In genomic region chr1:182086759-182087158, GRCm38 (mm10) we compare ENCODE assay signal across 9 mouse cellular contexts. TPM values are rescaled to one million over a fixed set of nuclear protein-coding genes. Genes with fewer than 3 reads are reported as not detected.
DNase-seq lines count a peak whose midpoint lies in the region; ATAC-seq and TF ChIP-seq lines count a peak whose summit lies in the region.
"Had no signal": no experiment of that assay in that cellular context is flagged by ENCODE, and none has a peak within 500 bp of the region (broad histone marks: within the 10 kb centered on the region; RNA-seq: fewer than 3 reads in every experiment).

No protein-coding gene starts in this region.

- in situ Hi-C loops in CH12.LX (cut with MboI; ENCODE audit: low pct_ligation_motif_present, low pct_unique_long_range_greater_than_20kb, low sequenced_read_pairs), result loop anchor here (5.0 kb wide), 1 partner anchor 64 kb away; no protein-coding TSS in a partner anchor

- no peak for DNase-seq in heart, embryonic 10.5 days (ENCODE audit: low spot score)
- DNase-seq in heart, postnatal 25 days (ENCODE audit: low spot score), result no peak
- no peak for DNase-seq in CH12.LX (ENCODE audit: extremely low read depth)
- peak; percentile 59 for DNase-seq in forebrain, postnatal 0 days
- peak; percentile 17 to 50 for DNase-seq in left cerebral cortex, adult 8-10 months (ENCODE audit: low spot score in 2 of 2)
- DNase-seq in spleen, postnatal 14 days (ENCODE audit: low spot score in 2 of 2), result no peak
- no peak for DNase-seq in adrenal gland, adult 18-20 months (ENCODE audit: low spot score in 2 of 2)
- no peak for DNase-seq in adrenal gland, adult (ENCODE audit: inconsistent age in 2 of 2, low spot score in 1 of 2)

- H3K9ac ChIP-seq in CH12.LX (ENCODE audit: insufficient read depth, low read depth), result no peak overlapping the region
- H3K9ac ChIP-seq in forebrain, postnatal 0 days, result no peak overlapping the region
- H3K9ac ChIP-seq: midbrain, embryonic 12.5 days had no signal

- intact Hi-C loops in heart, postnatal 25 days (cut with DNase I), result loop anchor here (5.0 kb wide), 1 partner anchor 64 kb away; no protein-coding TSS in a partner anchor

- no peak for TF ChIP-seq POLR2A in CH12.LX (IDR thresholded peaks at IDR 0.05; ENCODE audit: low read depth, low read length)

- TF ChIP-seq RAD21 in CH12.LX (IDR thresholded peaks at IDR 0.05; ENCODE audit: low read depth, low read length), result no peak

- H3K4me3 ChIP-seq in heart, embryonic 10.5 days, result no peak overlapping the region
- no peak overlapping the region for H3K4me3 ChIP-seq in CH12.LX (replicated peaks in 1 of 3; ENCODE audit: low read depth in 2 of 3, low read length in 2 of 3, poor library complexity in 1 of 3)
- no peak overlapping the region for H3K4me3 ChIP-seq in forebrain, postnatal 0 days (ENCODE audit: low read depth, low read length)
- H3K4me3 ChIP-seq: midbrain, embryonic 12.5 days had no signal

- no peaks in the 10 kb centered on the region for H3K36me3 ChIP-seq in heart, embryonic 10.5 days
- no peaks in the 10 kb centered on the region for H3K36me3 ChIP-seq in CH12.LX (replicated peaks in 1 of 2; ENCODE audit: control insufficient read depth in 1 of 2, insufficient read depth in 1 of 2, low read length in 1 of 2)
- no peaks in the 10 kb centered on the region for H3K36me3 ChIP-seq in forebrain, postnatal 0 days (ENCODE audit: insufficient read depth)
- H3K36me3 ChIP-seq: midbrain, embryonic 12.5 days had no signal

- H3K4me2 ChIP-seq in CH12.LX (ENCODE audit: insufficient read depth, low read depth, poor library complexity, severe bottlenecking), result no peak overlapping the region
- no peak overlapping the region for H3K4me2 ChIP-seq in forebrain, postnatal 0 days (ENCODE audit: low read depth)
- H3K4me2 ChIP-seq: midbrain, embryonic 12.5 days had no signal

- peak; percentile 78 for ATAC-seq in forebrain, postnatal 0 days

- dilution Hi-C loops in CH12.LX (cut with MboI; ENCODE audit: extremely low pct_ligation_motif_present, extremely low pct_unique_long_range_greater_than_20kb, low sequenced_read_pairs), result no loop called here

- no peak for TF ChIP-seq EP300 in CH12.LX (IDR thresholded peaks at IDR 0.05; ENCODE audit: low read length)

- peaks cover 81% of the 10 kb centered on the region for H3K4me1 ChIP-seq in heart, embryonic 10.5 days
- H3K4me1 ChIP-seq in CH12.LX (ENCODE audit: control insufficient read depth in 1 of 2, insufficient read depth in 2 of 2), result peaks cover 44 to 85% of the 10 kb centered on the region in 2 experiments
- H3K4me1 ChIP-seq in forebrain, postnatal 0 days (ENCODE audit: insufficient read depth), result peaks cover 3% of the 10 kb centered on the region; the same call in 1 of the 2 replicates

- TF ChIP-seq CTCF in CH12.LX (conservative IDR thresholded peaks at IDR 0.05 in 1 of 2, IDR thresholded peaks at IDR 0.05 in 1 of 2; ENCODE audit: low read depth in 2 of 2, low read length in 2 of 2), result no peak
- TF ChIP-seq CTCF in forebrain, postnatal 0 days (IDR thresholded peaks at IDR 0.05; ENCODE audit: low read depth), result no peak

- H3K79me2 ChIP-seq in CH12.LX (replicated peaks; ENCODE audit: control insufficient read depth, extremely low read depth, insufficient read depth, poor library complexity, severe bottlenecking), result no peaks in the 10 kb centered on the region

- 42% methylated on average over 7 of the region's 7 CpGs for WGBS in heart, embryonic 10.5 days
- WGBS in forebrain, postnatal 0 days, result 17% methylated on average over 7 of the region's 7 CpGs

- no peaks in the 10 kb centered on the region for H3K9me3 ChIP-seq in heart, embryonic 10.5 days
- no peaks in the 10 kb centered on the region for H3K9me3 ChIP-seq in CH12.LX (replicated peaks; ENCODE audit: low read length)
- no peaks in the 10 kb centered on the region for H3K9me3 ChIP-seq in forebrain, postnatal 0 days (ENCODE audit: low read length)
- H3K9me3 ChIP-seq: midbrain, embryonic 12.5 days had no signal

- H3K27ac ChIP-seq in heart, embryonic 10.5 days, result peak overlapping the region; percentile 88; the same call in 1 of the 2 replicates
- peak overlapping the region; percentile 28; the same call in 1 of the 2 replicates for H3K27ac ChIP-seq in CH12.LX (ENCODE audit: insufficient read depth, low read depth)
- H3K27ac ChIP-seq in forebrain, postnatal 0 days (ENCODE audit: low read depth, low read length), result no peak overlapping the region
- H3K27ac ChIP-seq: midbrain, embryonic 12.5 days had no signal

- no peaks in the 10 kb centered on the region for H3K27me3 ChIP-seq in heart, embryonic 10.5 days (ENCODE audit: insufficient read depth, poor library complexity, severe bottlenecking)
- H3K27me3 ChIP-seq in CH12.LX (replicated peaks), result no peaks in the 10 kb centered on the region
- H3K27me3 ChIP-seq in forebrain, postnatal 0 days (ENCODE audit: insufficient read depth, low read length), result no peaks in the 10 kb centered on the region
- H3K27me3 ChIP-seq: midbrain, embryonic 12.5 days had no signal

TF ChIP-seq in CH12.LX, 34 proteins besides CTCF, POLR2A, EP300 and RAD21:
- TF ChIP-seq PAX5 (IDR thresholded peaks at IDR 0.05; ENCODE audit: low read length) (no peak), MYC (IDR thresholded peaks at IDR 0.05; ENCODE audit: low read depth, low read length) (no peak), ZC3H11A (IDR thresholded peaks at IDR 0.05; ENCODE audit: low read depth, low read length) (no peak), ZNF384 (IDR thresholded peaks at IDR 0.05; ENCODE audit: low read depth, low read length) (no peak), JUND (conservative IDR thresholded peaks at IDR 0.05; ENCODE audit: low read depth, low read length) (no peak), ETS1 (conservative IDR thresholded peaks at IDR 0.05; ENCODE audit: low read depth, low read length) (no peak), MAX (IDR thresholded peaks at IDR 0.05; ENCODE audit: low read length) (no peak), UBTF (IDR thresholded peaks at IDR 0.05; ENCODE audit: low read depth, low read length) (no peak)

RNA-seq across cellular contexts. Expression of gene Srp9, which starts 37.8 kb away (rescaled TPM):
- 121 and 128 TPM in 2 replicates for polyA plus RNA-seq in heart, embryonic 10.5 days (2016; fragmentation: Nextera tagmentation; extraction: Ambion mirVana)
- 10 to 100 TPM; 39.8 to 42.7 TPM for total RNA-seq in heart, postnatal 25 days (2021)
- total RNA-seq in CH12.LX (2012; rRNA removed) (135 and 154 TPM in 2 replicates), CH12.LX (2014; rRNA removed) (221 and 235 TPM in 2 replicates)
- polyA plus RNA-seq in CH12.LX (2012; ENCODE audit: insufficient read length, low read depth), result 138 and 153 TPM in 2 replicates
- total RNA-seq in forebrain, postnatal 0 days (2014; rRNA removed), result 82.9 and 90.1 TPM in 2 replicates
- 150 and 179 TPM in 2 replicates for polyA plus RNA-seq in forebrain, postnatal 0 days (2015; fragmentation: Nextera tagmentation; extraction: Ambion mirVana)
- 10 to 100 TPM; 53.4 to 66.8 (median 60.4) TPM for total RNA-seq in left cerebral cortex, adult 8-10 months (2022)
- total RNA-seq in adrenal gland, adult 18-20 months (2021), result 10 to 100 TPM; 48.5 to 62.1 TPM

Comparison
In these comparisons a context has a peak if more than half of its experiments do, and no peak if none do; other contexts are left out.
1. DNase-seq: peak in forebrain, postnatal 0 days (single experiment) and left cerebral cortex, adult 8-10 months (2 of 2); none in heart, embryonic 10.5 days (single experiment), heart, postnatal 25 days (single experiment), CH12.LX (single experiment), spleen, postnatal 14 days (0 of 2), adrenal gland, adult 18-20 months (0 of 2) and adrenal gland, adult (0 of 2).